ENCODE assay signal across 17 mouse cellular contexts in the genomic region with DNA sequence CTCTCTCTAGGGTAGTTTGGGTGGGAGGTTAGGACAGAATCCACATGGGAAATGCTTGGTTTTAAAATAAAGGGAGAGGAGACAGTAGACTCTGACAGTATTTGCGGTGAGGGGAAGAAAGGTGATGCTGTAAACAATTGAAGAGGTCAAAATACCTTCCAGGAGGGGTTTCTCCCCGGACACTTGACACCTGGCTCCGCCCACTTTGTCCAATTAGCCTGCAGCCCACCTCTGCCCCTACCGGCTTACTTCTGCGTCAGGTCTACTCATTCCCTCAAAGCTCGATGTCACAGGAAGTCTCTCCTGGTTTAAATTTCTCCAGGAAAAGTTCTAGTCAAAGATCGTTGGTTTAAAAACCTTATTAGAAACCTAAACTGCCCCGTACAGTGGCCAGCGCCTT. TPM values are rescaled to one million over a fixed set of nuclear protein-coding genes. Genes with fewer than 3 reads are reported as not detected.
DNase-seq lines count a peak whose midpoint lies in the region; ATAC-seq and TF ChIP-seq lines count a peak whose summit lies in the region.
"Had no signal": no experiment of that assay in that cellular context is flagged by ENCODE, and none has a peak within 500 bp of the region (broad histone marks: within the 10 kb centered on the region; RNA-seq: fewer than 3 reads in every experiment).

No protein-coding gene starts in this region.

- WGBS in heart, embryonic 11.5 days (ENCODE audit: insufficient replicate concordance) = 4% methylated on average over 9 of the region's 9 CpGs
- WGBS in kidney, adult 2 months = 30% methylated on average over 9 of the region's 9 CpGs
- WGBS in limb, embryonic 13.5 days = 3% methylated on average over 9 of the region's 9 CpGs
- 19% methylated on average over 9 of the region's 9 CpGs for WGBS in intestine, embryonic 16.5 days

- no peak for ATAC-seq in heart, embryonic 11.5 days (replicated peaks; ENCODE audit: insufficient number of reproducible peaks, low FRiP score, low TSS enrichment)
- no peak for ATAC-seq in limb, embryonic 13.5 days (ENCODE audit: low FRiP score, low read depth)
- no peak for ATAC-seq in intestine, embryonic 16.5 days
- ATAC-seq: intestine, postnatal 0 days; midbrain, embryonic 13.5 days; Patski had no signal

- no peak for TF ChIP-seq POLR2A in kidney, adult 2 months (IDR thresholded peaks at IDR 0.05; ENCODE audit: low read depth, low read length)

- no peaks in the 10 kb centered on the region for H3K36me3 ChIP-seq in heart, embryonic 11.5 days (ENCODE audit: control insufficient read depth, insufficient read depth, low read length)
- H3K36me3 ChIP-seq in kidney, adult 2 months (ENCODE audit: control insufficient read depth, insufficient read depth, low read length) = no peaks in the 10 kb centered on the region
- H3K36me3 ChIP-seq in limb, embryonic 13.5 days = no peaks in the 10 kb centered on the region
- no peaks in the 10 kb centered on the region for H3K36me3 ChIP-seq in intestine, embryonic 16.5 days (ENCODE audit: control insufficient read depth, insufficient read depth, low read length)
- H3K36me3 ChIP-seq: hindbrain, embryonic 13.5 days; midbrain, embryonic 13.5 days had no signal

- DNase-seq in heart, postnatal 4 days = no peak
- peak; percentile 52 to 66 for DNase-seq in kidney, postnatal 4 days
- no peak for DNase-seq in kidney, adult 2 months
- DNase-seq in R1 (ENCODE audit: low read depth, low spot score) = peak; percentile 79
- DNase-seq: adrenal gland, adult 2 months; cerebellum, postnatal 14 days; gastrocnemius, postnatal 36 days; right cerebral cortex, postnatal 25 days; thymus, adult 18-20 months had no signal

- no peaks in the 10 kb centered on the region for H3K27me3 ChIP-seq in heart, embryonic 11.5 days (ENCODE audit: control insufficient read depth, insufficient read depth, low read length)
- no peaks in the 10 kb centered on the region for H3K27me3 ChIP-seq in kidney, adult 2 months (replicated peaks; ENCODE audit: control insufficient read depth, insufficient read depth, low read length)
- H3K27me3 ChIP-seq in limb, embryonic 13.5 days = 0 out of 2 replicates have a peak, but pooled peaks cover 2% of the 10 kb centered on the region
- no peaks in the 10 kb centered on the region for H3K27me3 ChIP-seq in intestine, embryonic 16.5 days (replicated peaks; ENCODE audit: control insufficient read depth, insufficient read depth, low read length)
- H3K27me3 ChIP-seq: Patski had no signal

- no peak overlapping the region for H3K9ac ChIP-seq in heart, embryonic 11.5 days (ENCODE audit: low read depth, low read length)
- H3K9ac ChIP-seq in limb, embryonic 13.5 days = no peak overlapping the region
- no peak overlapping the region for H3K9ac ChIP-seq in intestine, embryonic 16.5 days (ENCODE audit: low read depth, low read length)
- H3K9ac ChIP-seq: hindbrain, embryonic 13.5 days; midbrain, embryonic 13.5 days had no signal

- no peak overlapping the region for H3K27ac ChIP-seq in heart, embryonic 11.5 days (ENCODE audit: low read depth, low read length)
- H3K27ac ChIP-seq in kidney, adult 2 months (ENCODE audit: insufficient read depth, low read depth, low read length) = no peak overlapping the region
- no peak overlapping the region for H3K27ac ChIP-seq in limb, embryonic 13.5 days
- H3K27ac ChIP-seq in intestine, embryonic 16.5 days (ENCODE audit: low read length) = no peak overlapping the region
- H3K27ac ChIP-seq: hindbrain, embryonic 13.5 days; macrophage; midbrain, embryonic 13.5 days had no signal

- H3K4me2 ChIP-seq in heart, embryonic 11.5 days = peak overlapping the region; percentile 45
- peak overlapping the region; percentile 25; the same call in 1 of the 2 replicates for H3K4me2 ChIP-seq in limb, embryonic 13.5 days (replicated peaks)
- H3K4me2 ChIP-seq in intestine, embryonic 16.5 days (ENCODE audit: low read depth, low read length) = no peak overlapping the region
- H3K4me2 ChIP-seq: hindbrain, embryonic 13.5 days; midbrain, embryonic 13.5 days had no signal

- no peak for TF ChIP-seq CTCF in kidney, adult 2 months (conservative IDR thresholded peaks at IDR 0.05; ENCODE audit: insufficient read depth, insufficient read length, low read depth, low read length)

- peaks cover 8% of the 10 kb centered on the region for H3K4me1 ChIP-seq in heart, embryonic 11.5 days (ENCODE audit: control insufficient read depth, insufficient read depth, low read length)
- peaks cover 4% of the 10 kb centered on the region; the same call in 1 of the 2 replicates for H3K4me1 ChIP-seq in kidney, adult 2 months (ENCODE audit: control insufficient read depth, insufficient read depth, low read length)
- peaks cover 29% of the 10 kb centered on the region for H3K4me1 ChIP-seq in limb, embryonic 13.5 days
- peaks cover 7% of the 10 kb centered on the region; the same call in 1 of the 2 replicates for H3K4me1 ChIP-seq in intestine, embryonic 16.5 days (ENCODE audit: control insufficient read depth, insufficient read depth, low read length)
- H3K4me1 ChIP-seq: hindbrain, embryonic 13.5 days; midbrain, embryonic 13.5 days had no signal

- H3K4me3 ChIP-seq in heart, embryonic 11.5 days (ENCODE audit: low read depth, low read length) = no peak overlapping the region
- no peak overlapping the region for H3K4me3 ChIP-seq in kidney, adult 2 months (ENCODE audit: insufficient read depth, low read depth, low read length)
- H3K4me3 ChIP-seq in limb, embryonic 13.5 days = no peak overlapping the region
- no peak overlapping the region for H3K4me3 ChIP-seq in intestine, embryonic 16.5 days (ENCODE audit: low read length)
- H3K4me3 ChIP-seq: hindbrain, embryonic 13.5 days; midbrain, embryonic 13.5 days had no signal

- H3K9me3 ChIP-seq in heart, embryonic 11.5 days (replicated peaks; ENCODE audit: control insufficient read depth, low read length) = no peaks in the 10 kb centered on the region
- no peaks in the 10 kb centered on the region for H3K9me3 ChIP-seq in limb, embryonic 13.5 days
- H3K9me3 ChIP-seq in intestine, embryonic 16.5 days (ENCODE audit: control insufficient read depth, low read length) = no peaks in the 10 kb centered on the region
- H3K9me3 ChIP-seq: hindbrain, embryonic 13.5 days; midbrain, embryonic 13.5 days had no signal

RNA-seq across cellular contexts. Expression of a gene that starts 8.5 kb away (rescaled TPM):
- polyA plus RNA-seq in heart, embryonic 11.5 days (2014; fragmentation: Nextera tagmentation; extraction: Ambion mirVana) = 36.8 and 41.5 TPM in 2 replicates
- 10 to 100 TPM; 60.5 to 66.8 TPM for total RNA-seq in heart, postnatal 4 days (2021)
- 6.9 and 9.1 TPM in 2 replicates for polyA plus RNA-seq in kidney, adult 2 months (2012; rRNA removed)
- 35.4 and 37.5 TPM in 2 replicates for polyA plus RNA-seq in limb, embryonic 13.5 days (2015; fragmentation: Nextera tagmentation; extraction: Ambion mirVana)
- 16.5 and 16.7 TPM in 2 replicates for polyA plus RNA-seq in intestine, embryonic 16.5 days (2015; fragmentation: Nextera tagmentation; extraction: Ambion mirVana)

Comparison
In these comparisons a context has a peak if more than half of its experiments do, and no peak if none do; other contexts are left out.
1. DNase-seq: peak in kidney, postnatal 4 days (2 of 2) and R1 (single experiment); none in heart, postnatal 4 days (single experiment) and kidney, adult 2 months (single experiment).